Mouse (Mus musculus) gastrocnemius, postnatal 36 days (tissue): ENCODE measurements around the gene Lrrc28. TPM values are rescaled to one million over a fixed set of nuclear protein-coding genes. Genes with fewer than 3 reads are reported as not detected.

Experiments
- DNase-seq, 2 experiments: peaks; one replicate each; pipeline ENCODE4 v3.0.0; 2022
- intact Hi-C: fragments of 180-260 bp; cut with DNase I; formaldehyde crosslinking; loops from one replicate; pipeline ENCODE4 v1.15.1; 2025
- total RNA-seq, 2 experiments: library from RNA; stranded (reverse); gene quantifications; 2 replicates each; pipeline ENCODE4 v1.2.3; 2021

Gene Lrrc28
- total RNA-seq, 2 experiments from 2014 or later: 22.8 to 23.2 TPM

DNA sequence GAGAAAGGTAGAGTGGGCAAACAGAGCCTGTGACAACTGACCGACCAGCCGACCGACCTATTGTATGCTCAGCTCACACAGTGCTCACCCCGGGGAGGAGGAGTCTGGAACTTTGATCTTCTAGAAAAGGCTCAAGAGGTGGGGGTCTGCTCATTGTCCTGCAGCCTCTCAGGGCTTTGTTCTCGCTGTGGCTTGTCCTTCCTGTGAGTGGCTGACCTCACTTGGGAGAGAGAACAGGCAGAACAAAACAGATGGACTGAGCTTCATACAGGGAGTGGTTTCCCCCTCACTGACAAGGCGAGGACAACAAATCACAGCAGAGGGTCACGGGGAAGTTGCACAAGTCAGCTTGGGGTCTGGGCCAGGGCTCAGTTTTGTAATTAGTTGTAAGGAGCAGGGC, 181.5 kb downstream of the Lrrc28 start:
- no peak for DNase-seq
- intact Hi-C loops: no loop called here

Other genes starting within 250 kb of the Lrrc28 start
- 10 to 100 TPM; 18.3 to 18.9 TPM for gene Ttc23, start 2.1 kb upstream of the Lrrc28 start, total RNA-seq
- gene Synm, start 114.5 kb upstream of the Lrrc28 start, total RNA-seq: 100 to 1,000 TPM; 254 to 276 TPM